Mouse (Mus musculus): ENCODE measurements around the gene Trir.

Trir gene

GRCm38 (mm10) chr8:84994375-84994774, 32.2 kb upstream of the Trir start:
- DNase-seq (ENCODE audit: low spot score), result peak; percentile 56

- DNase-seq (ENCODE audit: low spot score), result no peak
Observed at GRCm38 (mm10) chr8:84995680-84996079, 30.9 kb upstream of the Trir start.

- no peak for DNase-seq (ENCODE audit: low spot score)
Observed at GRCm38 (mm10) chr8:84996978-84997377, 29.6 kb upstream of the Trir start.

- DNase-seq (ENCODE audit: low spot score), result peak; percentile 73
Observed at GRCm38 (mm10) chr8:84997649-84998295, 28.9 kb upstream of the Trir start.

- no peak for DNase-seq (ENCODE audit: low spot score)
Observed at GRCm38 (mm10) chr8:85007686-85008085, 18.9 kb upstream of the Trir start.

- DNase-seq (ENCODE audit: low spot score), result no peak
Observed at GRCm38 (mm10) chr8:85011242-85011641, 15.4 kb upstream of the Trir start.

GRCm38 (mm10) chr8:85013230-85013840, 13.3 kb upstream of the Trir start:
- DNase-seq (ENCODE audit: low spot score), result peak; percentile 50

GRCm38 (mm10) chr8:85014431-85014830, 12.2 kb upstream of the Trir start, which contains the start of gene Best2:
TSS of gene Best2 (minus strand) at chr8:85014531.
- DNase-seq (ENCODE audit: low spot score), result no peak

- DNase-seq (ENCODE audit: low spot score), result no peak
Observed at GRCm38 (mm10) chr8:85016724-85017123, 9.9 kb upstream of the Trir start.

- DNase-seq (ENCODE audit: low spot score), result no peak
Observed at GRCm38 (mm10) chr8:85017209-85017608, 9.4 kb upstream of the Trir start.

- DNase-seq (ENCODE audit: low spot score), result no peak
Observed at GRCm38 (mm10) chr8:85021514-85022055, 5.0 kb upstream of the Trir start.

- no peak for DNase-seq (ENCODE audit: low spot score)
Observed at GRCm38 (mm10) chr8:85023846-85024245, 2.8 kb upstream of the Trir start.

GRCm38 (mm10) chr8:85025098-85025932, 1.3 kb upstream of the Trir start, which contains the start of gene Asna1:
TSS of gene Asna1 (minus strand) at chr8:85025281.
- DNase-seq (ENCODE audit: low spot score), result peak; percentile 91

- no peak for DNase-seq (ENCODE audit: low spot score)
Observed at GRCm38 (mm10) chr8:85027516-85027855, 863 bp downstream of the Trir start.

GRCm38 (mm10) chr8:85027922-85028321, 1.3 kb downstream of the Trir start:
- DNase-seq (ENCODE audit: low spot score), result no peak

GRCm38 (mm10) chr8:85029271-85029670, 2.6 kb downstream of the Trir start:
- no peak for DNase-seq (ENCODE audit: low spot score)

GRCm38 (mm10) chr8:85032622-85033311, 6.1 kb downstream of the Trir start:
- no peak for DNase-seq (ENCODE audit: low spot score)

- no peak for DNase-seq (ENCODE audit: low spot score)
Observed at GRCm38 (mm10) chr8:85033867-85034266, 7.2 kb downstream of the Trir start.

GRCm38 (mm10) chr8:85034764-85035163, 8.1 kb downstream of the Trir start:
- DNase-seq (ENCODE audit: low spot score), result peak; percentile 85

- no peak for DNase-seq (ENCODE audit: low spot score)
Observed at GRCm38 (mm10) chr8:85035165-85035727, 8.6 kb downstream of the Trir start.

- DNase-seq (ENCODE audit: low spot score), result no peak
Observed at GRCm38 (mm10) chr8:85035728-85036310, 9.2 kb downstream of the Trir start.

Data from yolk sac, embryonic 10.5 days (tissue).